Mouse (Mus musculus) intestine, embryonic 14.5 days (tissue): Measurements from ENCODE around the gene Prelid1. TPM values are rescaled to one million over a fixed set of nuclear protein-coding genes. Genes with fewer than 3 reads are reported as not detected.
A peak's percentile ranks its signal among the peaks of the same experiment; 100 is the strongest.

Experiments used
- ATAC-seq: fragments of 200-750 bp; cut with Nextera tagmentation; replicated peaks from 2 replicates; pipeline ENCODE4 v1.8.0; 2017; ENCODE audit warnings: low read depth, moderate number of reproducible peaks, moderate TSS enrichment, moderate library complexity; ENCODE audit not compliant: low FRiP score, low TSS enrichment
- DNase-seq: peaks from one replicate; pipeline ENCODE4 v3.0.0-alpha.2; 2018; ENCODE audit warnings: low spot score
- H3K27ac ChIP-seq: fragments of 300-500 bp; sonication (generic); 2 replicates; pipeline ENCODE4 v1.5.1; 2014; ENCODE audit warnings: low read depth, mild to moderate bottlenecking, control low read depth
- H3K27me3 ChIP-seq: fragments of 300-500 bp; sonication (generic); replicated peaks from 2 replicates; pipeline ENCODE4 v1.6.1; 2014; ENCODE audit warnings: low read length, control low read depth; ENCODE audit not compliant: control insufficient read depth, insufficient read depth
- H3K36me3 ChIP-seq: fragments of 300-500 bp; sonication (generic); 2 replicates; pipeline ENCODE4 v1.6.1; 2014; ENCODE audit warnings: low read length, control low read depth; ENCODE audit not compliant: control insufficient read depth, insufficient read depth
- H3K4me1 ChIP-seq: fragments of 300-500 bp; sonication (generic); replicated peaks from 2 replicates; pipeline ENCODE4 v1.6.1; 2014; ENCODE audit warnings: low read length, control low read depth, mixed read lengths; ENCODE audit not compliant: control insufficient read depth, insufficient read depth
- H3K4me2 ChIP-seq: fragments of 300-500 bp; sonication (generic); 2 replicates; pipeline ENCODE4 v1.6.1; 2014; ENCODE audit warnings: low read length
- H3K4me3 ChIP-seq: fragments of 300-500 bp; sonication (generic); 2 replicates; pipeline ENCODE4 v1.5.1; 2014; ENCODE audit warnings: low read depth, low read length, control low read depth, mixed read lengths
- H3K9ac ChIP-seq: fragments of 300-500 bp; sonication (generic); 2 replicates; pipeline ENCODE4 v1.6.1; 2014; ENCODE audit warnings: mild to moderate bottlenecking, low read length
- H3K9me3 ChIP-seq: fragments of 300-500 bp; sonication (generic); 2 replicates; pipeline ENCODE4 v1.6.1; 2016; ENCODE audit warnings: low read length, control low read depth; ENCODE audit not compliant: control insufficient read depth
- WGBS: fragments of 180-500 bp; shearing (Covaris S2); extraction: QIAGEN DNeasy Blood & Tissue Kit; methylation state at CpG from one replicate; pipeline ENCODE4 v1.1.7; 2014; 5-methylcytosine and 5-hydroxymethylcytosine counted together
- polyA plus RNA-seq: library from polyadenylated mRNA; unstranded; fragments of >200 nt; fragmentation: Nextera tagmentation; extraction: Ambion mirVana; gene quantifications from 2 replicates; pipeline ENCODE4 v1.2.1, GENCODE M21; 2014

Gene Prelid1
- polyA plus RNA-seq, 1 experiment from 2014 or later: 598 TPM

DNA sequence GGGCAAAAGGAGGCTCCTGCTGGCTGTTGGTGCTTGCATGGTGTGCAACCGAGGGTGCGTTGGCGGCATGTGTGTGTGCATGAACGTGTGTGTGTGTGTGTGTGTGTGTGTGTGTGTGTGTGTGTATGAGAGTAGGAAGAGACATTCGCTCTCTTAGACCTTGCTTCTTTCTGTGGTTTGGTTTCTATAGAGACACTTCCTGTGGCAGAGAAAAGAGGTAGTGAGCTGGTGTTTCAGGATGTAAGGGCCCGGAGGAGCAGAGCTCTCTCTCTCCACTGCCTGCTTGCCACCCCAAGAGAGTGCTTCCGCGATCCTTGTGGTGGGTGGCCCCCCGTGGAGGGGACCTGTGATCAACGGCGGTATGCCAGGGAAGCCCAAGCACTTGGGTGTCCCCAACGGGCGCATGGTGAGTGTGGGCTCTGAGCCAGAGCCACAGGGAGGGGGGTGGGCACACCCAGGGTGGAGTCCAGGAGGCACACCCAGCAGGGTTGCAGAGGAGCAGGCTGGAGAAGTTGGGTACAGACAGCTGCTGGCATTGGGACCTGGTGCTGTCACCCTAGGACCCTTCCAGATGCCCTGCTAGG, 49.3 kb downstream of the Prelid1 start, which contains the start of gene Rgs14:
TSS of gene Rgs14 (plus strand) at position 202 of the 584 bp plus-strand sequence.
- ATAC-seq: no peak
- Histone ChIP-seq H3K4me3 (no peak within 1 kb of the TSS), H3K4me1 (no peaks in the 10 kb centered on the region), H3K4me2 (no peak within 1 kb of the TSS), H3K36me3 (no peaks in the 10 kb centered on the region), H3K9me3 (no peaks in the 10 kb centered on the region), H3K9ac (no peak within 1 kb of the TSS), H3K27ac (no peak within 1 kb of the TSS), H3K27me3 (0 out of 2 replicates have a peak, but pooled peaks cover 4% of the 10 kb centered on the region)
- 52% methylated on average over 13 of the region's 13 CpGs for WGBS
- no peak for DNase-seq

DNA sequence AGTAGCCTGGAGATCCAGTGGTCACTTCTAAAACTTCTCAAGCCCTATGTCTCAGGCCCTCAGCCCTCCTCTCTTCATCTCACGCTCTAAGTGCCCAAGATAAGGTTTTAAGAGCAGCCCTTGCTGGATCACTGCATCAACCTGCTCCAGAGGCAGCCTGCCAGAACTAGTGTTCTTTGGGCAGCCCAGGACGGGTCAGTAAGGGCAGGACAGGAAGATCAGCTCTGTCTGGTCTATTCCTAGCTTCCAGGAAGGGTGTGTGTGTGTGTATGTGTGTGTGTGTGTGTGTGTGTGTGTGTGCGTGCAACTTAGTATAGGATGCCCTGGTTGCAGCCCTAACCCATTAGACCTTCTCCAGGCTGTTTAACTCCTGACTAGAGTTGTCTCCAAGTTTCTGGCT, 49.9 kb downstream of the Prelid1 start:
- DNase-seq: no peak
- WGBS: 53% methylated on average over 3 of the region's 3 CpGs
- no peak overlapping the region for H3K4me3 ChIP-seq

DNA sequence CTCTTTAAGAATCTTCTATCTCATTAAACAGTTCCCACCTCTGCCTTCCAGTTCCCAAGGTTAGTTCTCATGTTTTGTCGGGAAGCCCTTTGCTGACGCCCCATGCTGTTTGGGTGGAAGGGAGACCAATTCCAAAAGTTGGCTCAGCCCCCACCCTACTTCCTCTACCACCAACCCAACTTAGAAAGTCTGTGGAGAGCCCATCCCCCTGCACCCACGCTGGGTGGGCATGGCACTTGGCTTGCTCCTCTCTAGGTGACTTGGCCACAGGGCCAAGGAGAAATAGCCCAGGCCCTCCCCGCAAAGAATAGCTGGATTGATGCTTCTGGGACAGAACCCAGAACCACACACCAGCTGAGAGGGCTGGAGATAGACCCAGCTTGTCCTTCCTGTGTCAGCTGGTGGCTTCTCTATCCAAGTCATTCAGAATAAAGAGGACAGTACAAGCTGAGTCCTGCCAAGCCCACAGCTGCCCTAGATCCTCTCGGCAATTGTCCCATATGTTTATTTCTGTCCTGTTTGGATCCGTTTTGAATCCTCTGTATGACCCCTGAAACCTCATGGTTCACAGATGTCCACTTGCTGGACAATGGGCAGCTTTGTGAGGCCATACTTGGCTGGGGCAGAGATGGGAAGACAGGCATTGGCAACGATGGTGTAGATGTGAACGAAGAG, 50.8 kb downstream of the Prelid1 start:
- Histone ChIP-seq H3K27ac (no peak overlapping the region), H3K4me3 (no peak overlapping the region), H3K36me3 (no peaks in the 10 kb centered on the region), H3K9me3 (no peaks in the 10 kb centered on the region), H3K27me3 (0 out of 2 replicates have a peak, but pooled peaks cover 4% of the 10 kb centered on the region), H3K4me2 (no peak overlapping the region), H3K9ac (no peak overlapping the region), H3K4me1 (no peaks in the 10 kb centered on the region)
- no peak for ATAC-seq
- WGBS: 65% methylated on average over 8 of the region's 8 CpGs
- no peak for DNase-seq

More for the DNA sequence above, 49.9 kb downstream of the Prelid1 start:
- ATAC-seq: no peak
- Histone ChIP-seq H3K27ac (no peak overlapping the region), H3K9ac (no peak overlapping the region), H3K9me3 (no peaks in the 10 kb centered on the region), H3K4me1 (no peaks in the 10 kb centered on the region), H3K4me2 (no peak overlapping the region), H3K36me3 (no peaks in the 10 kb centered on the region), H3K27me3 (0 out of 2 replicates have a peak, but pooled peaks cover 4% of the 10 kb centered on the region)

DNA sequence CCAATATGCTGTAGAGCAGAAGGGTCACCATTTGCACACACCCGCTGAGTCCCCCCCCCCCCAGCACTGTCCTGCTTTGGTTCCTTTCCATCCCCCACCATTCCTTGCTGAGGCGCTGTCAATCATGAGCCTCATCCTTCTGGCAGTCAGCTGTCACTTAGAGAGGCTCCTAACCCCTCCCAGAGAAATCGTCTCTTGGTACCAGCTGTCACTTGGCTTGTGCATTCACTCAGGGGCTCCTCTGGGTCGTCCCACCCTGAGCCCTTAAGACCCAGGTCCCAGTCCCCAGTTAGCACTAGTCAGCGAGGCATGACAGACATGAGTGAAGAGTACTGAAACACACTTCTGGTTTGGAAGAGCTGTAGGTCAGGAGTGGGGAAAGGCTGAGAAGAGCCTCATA, 51.4 kb downstream of the Prelid1 start:
- Histone ChIP-seq H3K27ac (no peak overlapping the region), H3K4me1 (no peaks in the 10 kb centered on the region), H3K36me3 (no peaks in the 10 kb centered on the region), H3K4me3 (no peak overlapping the region), H3K9ac (no peak overlapping the region), H3K4me2 (no peak overlapping the region), H3K27me3 (0 out of 2 replicates have a peak, but pooled peaks cover 4% of the 10 kb centered on the region), H3K9me3 (no peaks in the 10 kb centered on the region)
- ATAC-seq (no peak), DNase-seq (no peak)
- WGBS: 53% methylated on average over 5 of the region's 5 CpGs

DNA sequence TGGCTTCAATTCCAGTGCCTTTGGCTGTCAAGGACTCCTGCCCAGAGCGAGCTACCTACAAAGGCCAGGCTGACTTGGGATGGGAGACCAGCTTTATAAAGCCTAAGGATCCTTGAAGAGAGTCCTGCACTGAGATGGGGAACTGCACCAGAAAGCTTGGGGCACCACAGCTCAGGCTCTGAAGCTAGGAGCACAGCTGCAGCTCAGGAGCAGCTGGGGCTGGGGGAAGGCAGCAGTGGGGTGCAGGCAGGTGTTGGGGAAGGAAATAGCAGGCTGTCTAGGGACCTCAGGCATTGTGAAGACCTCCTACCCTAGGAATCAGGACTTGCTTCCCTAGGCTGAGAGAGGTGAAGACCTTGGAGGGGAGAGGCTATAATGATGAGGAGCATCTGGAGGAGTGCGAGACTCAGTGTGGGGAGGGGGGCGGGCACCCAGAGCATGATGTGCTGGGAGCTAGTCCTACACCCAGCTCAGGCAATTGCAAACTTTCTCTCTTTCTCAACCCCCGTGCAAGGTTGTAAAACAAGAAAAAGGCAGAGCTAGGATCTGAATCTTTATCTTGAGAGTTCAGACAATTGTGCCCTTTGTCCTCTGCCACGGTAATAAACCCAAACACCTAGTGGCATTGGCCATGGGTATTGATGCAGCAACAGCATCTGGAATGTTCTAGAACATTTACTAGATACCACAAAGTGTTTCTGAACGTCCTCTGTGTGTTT, 54.1 kb downstream of the Prelid1 start:
- no peak overlapping the region for H3K27ac ChIP-seq
- 0 out of 2 replicates have a peak, but pooled peaks have one; percentile 24 for ATAC-seq
- H3K9ac ChIP-seq: no peak overlapping the region
- no peaks in the 10 kb centered on the region for H3K4me1 ChIP-seq
- DNase-seq: no peak
- H3K27me3 ChIP-seq: peaks cover 22% of the 10 kb centered on the region
- no peak overlapping the region for H3K4me2 ChIP-seq
- H3K4me3 ChIP-seq: no peak overlapping the region
- no peaks in the 10 kb centered on the region for H3K9me3 ChIP-seq
- WGBS: 49% methylated on average over 6 of the region's 6 CpGs
- no peaks in the 10 kb centered on the region for H3K36me3 ChIP-seq

Other genes with a start within 250 kb of the Prelid1 start
- 23.8 and 27.8 TPM in 2 replicates for gene Uimc1, start 220.2 kb upstream of the Prelid1 start, polyA plus RNA-seq
- 18.9 and 22.0 TPM in 2 replicates for gene Zfp346, start 215.2 kb upstream of the Prelid1 start, polyA plus RNA-seq
- not detected in 2 replicates for gene Gm17617, start 187.0 kb upstream of the Prelid1 start, polyA plus RNA-seq
- gene Fgfr4, start 167.9 kb upstream of the Prelid1 start, polyA plus RNA-seq: 19.5 and 22.5 TPM in 2 replicates
- 67.5 and 69.3 TPM in 2 replicates for gene Nsd1, start 110.7 kb upstream of the Prelid1 start, polyA plus RNA-seq
- 82.6 and 86.0 TPM in 2 replicates for gene Rab24, start 1.4 kb downstream of the Prelid1 start, polyA plus RNA-seq
- 30.1 and 30.2 TPM in 2 replicates for gene Mxd3, start 9.3 kb downstream of the Prelid1 start, polyA plus RNA-seq
- gene Lman2, start 42.3 kb downstream of the Prelid1 start, polyA plus RNA-seq: 99.9 and 104 TPM in 2 replicates
- gene Rgs14, start 49.2 kb downstream of the Prelid1 start, polyA plus RNA-seq: 0.63 and 1.0 TPM in 2 replicates
- gene Slc34a1, start 77.7 kb downstream of the Prelid1 start, polyA plus RNA-seq: not detected in 2 replicates
- not detected in 2 replicates for gene Pfn3, start 94.7 kb downstream of the Prelid1 start, polyA plus RNA-seq
- 0.16 TPM in 1 of 2 replicates, not detected in the other for gene F12, start 106.3 kb downstream of the Prelid1 start, polyA plus RNA-seq
- gene Grk6, start 124.6 kb downstream of the Prelid1 start, polyA plus RNA-seq: 43.4 and 55.1 TPM in 2 replicates
- gene Prr7, start 143.8 kb downstream of the Prelid1 start, polyA plus RNA-seq: 0.55 and 0.70 TPM in 2 replicates
- gene Dbn1, start 167.6 kb downstream of the Prelid1 start, polyA plus RNA-seq: 120 and 134 TPM in 2 replicates
- 253 and 260 TPM in 2 replicates for gene Pdlim7, start 193.2 kb downstream of the Prelid1 start, polyA plus RNA-seq
- 1.9 and 2.5 TPM in 2 replicates for gene Dok3, start 208.8 kb downstream of the Prelid1 start, polyA plus RNA-seq
- gene Ddx41, start 216.2 kb downstream of the Prelid1 start, polyA plus RNA-seq: 63.9 and 73.1 TPM in 2 replicates